20 mouse cellular contexts compared by ENCODE assay signal in genomic region chr11:120167921-120168356, GRCm38 (mm10). TPM values are rescaled to one million over a fixed set of nuclear protein-coding genes. Genes with fewer than 3 reads are reported as not detected.
A peak's percentile ranks its signal among the peaks of the same experiment; 100 is the strongest.
DNase-seq lines count a peak whose midpoint lies in the region; ATAC-seq lines count a peak whose summit lies in the region.
"Had no signal": no experiment of that assay in that cellular context is flagged by ENCODE, and none has a peak within 500 bp of the region (broad histone marks: within the 10 kb centered on the region; RNA-seq: fewer than 3 reads in every experiment).

No protein-coding gene starts in this region.

- no peak for DNase-seq in forebrain, embryonic 10.5 days (ENCODE audit: extremely low spot score, low spot score)
- DNase-seq in kidney, adult 8-10 months = no peak
- peak; percentile 63 for DNase-seq in WW6 (ENCODE audit: low read depth, low spot score)
- no peak for DNase-seq in layer of hippocampus, adult 18-20 months (ENCODE audit: low spot score in 2 of 2)
- no peak for DNase-seq in spleen, postnatal 14 days (ENCODE audit: low spot score in 2 of 2)
- DNase-seq: cerebellum, postnatal 25 days; gastrocnemius, postnatal 14 days; heart, postnatal 4 days; kidney, postnatal 25 days; liver, embryonic 13.5 days had no signal

- peaks cover 82% of the 10 kb centered on the region for H3K4me1 ChIP-seq in forebrain, embryonic 10.5 days
- H3K4me1 ChIP-seq in forebrain, embryonic 15.5 days = peaks cover 24% of the 10 kb centered on the region
- H3K4me1 ChIP-seq in kidney, embryonic 15.5 days = peaks cover 81% of the 10 kb centered on the region
- peaks cover 36% of the 10 kb centered on the region for H3K4me1 ChIP-seq in forebrain, embryonic 13.5 days

- peak overlapping the region; percentile 69; the same call in 1 of the 2 replicates for H3K27ac ChIP-seq in forebrain, embryonic 10.5 days
- no peak overlapping the region for H3K27ac ChIP-seq in forebrain, embryonic 15.5 days (replicated peaks)
- peak overlapping the region; percentile 66 for H3K27ac ChIP-seq in kidney, embryonic 15.5 days
- H3K27ac ChIP-seq in forebrain, embryonic 13.5 days = peak overlapping the region; percentile 61; the same call in 1 of the 2 replicates
- H3K27ac ChIP-seq: embryonic facial prominence, embryonic 12.5 days; liver, embryonic 13.5 days; stomach, embryonic 15.5 days had no signal

- 32% methylated on average over 12 of the region's 12 CpGs for WGBS in forebrain, embryonic 10.5 days
- WGBS in forebrain, embryonic 15.5 days = 17% methylated on average over 12 of the region's 12 CpGs
- 30% methylated on average over 12 of the region's 12 CpGs for WGBS in kidney, embryonic 15.5 days
- WGBS in forebrain, embryonic 13.5 days = 14% methylated on average over 12 of the region's 12 CpGs

- no peak overlapping the region for H3K4me2 ChIP-seq in forebrain, embryonic 15.5 days (replicated peaks)
- no peak overlapping the region for H3K4me2 ChIP-seq in kidney, embryonic 15.5 days
- H3K4me2 ChIP-seq in forebrain, embryonic 13.5 days = peak overlapping the region; percentile 23
- H3K4me2 ChIP-seq: embryonic facial prominence, embryonic 12.5 days; liver, embryonic 13.5 days; stomach, embryonic 15.5 days had no signal

- no peaks in the 10 kb centered on the region; the same call in 1 of the 2 replicates for H3K9me3 ChIP-seq in forebrain, embryonic 10.5 days
- no peaks in the 10 kb centered on the region for H3K9me3 ChIP-seq in forebrain, embryonic 15.5 days
- no peaks in the 10 kb centered on the region for H3K9me3 ChIP-seq in kidney, embryonic 15.5 days (replicated peaks)
- no peaks in the 10 kb centered on the region for H3K9me3 ChIP-seq in forebrain, embryonic 13.5 days (replicated peaks)
- H3K9me3 ChIP-seq: liver, embryonic 13.5 days; stomach, embryonic 15.5 days had no signal

- no peaks in the 10 kb centered on the region for H3K36me3 ChIP-seq in forebrain, embryonic 10.5 days (replicated peaks)
- no peaks in the 10 kb centered on the region for H3K36me3 ChIP-seq in forebrain, embryonic 15.5 days
- H3K36me3 ChIP-seq in kidney, embryonic 15.5 days = no peaks in the 10 kb centered on the region
- H3K36me3 ChIP-seq in forebrain, embryonic 13.5 days (ENCODE audit: poor library complexity, severe bottlenecking) = no peaks in the 10 kb centered on the region
- H3K36me3 ChIP-seq: embryonic facial prominence, embryonic 12.5 days; G1E; liver, embryonic 13.5 days; stomach, embryonic 15.5 days had no signal

- no peak overlapping the region for H3K9ac ChIP-seq in forebrain, embryonic 15.5 days (replicated peaks)
- no peak overlapping the region for H3K9ac ChIP-seq in kidney, embryonic 15.5 days
- H3K9ac ChIP-seq in forebrain, embryonic 13.5 days = 0 out of 2 replicates have a peak overlapping the region, but pooled peaks have one; percentile 26
- H3K9ac ChIP-seq: embryonic facial prominence, embryonic 12.5 days; liver, embryonic 13.5 days; stomach, embryonic 15.5 days had no signal

- peak overlapping the region; percentile 22; the same call in 1 of the 2 replicates for H3K4me3 ChIP-seq in forebrain, embryonic 10.5 days
- H3K4me3 ChIP-seq in forebrain, embryonic 15.5 days = no peak overlapping the region
- H3K4me3 ChIP-seq in kidney, embryonic 15.5 days (replicated peaks) = no peak overlapping the region
- H3K4me3 ChIP-seq in forebrain, embryonic 13.5 days = no peak overlapping the region
- H3K4me3 ChIP-seq: embryonic facial prominence, embryonic 12.5 days; liver, embryonic 13.5 days; megakaryocyte, embryonic 14.5 days; myocyte; stomach, embryonic 15.5 days had no signal

- peaks cover 37% of the 10 kb centered on the region for H3K27me3 ChIP-seq in forebrain, embryonic 10.5 days (ENCODE audit: poor library complexity, severe bottlenecking)
- no peaks in the 10 kb centered on the region for H3K27me3 ChIP-seq in forebrain, embryonic 15.5 days
- no peaks in the 10 kb centered on the region for H3K27me3 ChIP-seq in kidney, embryonic 15.5 days
- no peaks in the 10 kb centered on the region for H3K27me3 ChIP-seq in forebrain, embryonic 13.5 days
- H3K27me3 ChIP-seq: embryonic facial prominence, embryonic 12.5 days; liver, embryonic 13.5 days; stomach, embryonic 15.5 days had no signal

- no peak; the same call in 1 of the 2 replicates for ATAC-seq in forebrain, embryonic 15.5 days (replicated peaks)
- no peak for ATAC-seq in kidney, embryonic 15.5 days (replicated peaks; ENCODE audit: low FRiP score)
- ATAC-seq in forebrain, embryonic 13.5 days = peak; percentile 46
- ATAC-seq: activated CD4-positive, CD25-positive, alpha-beta regulatory T cell, adult 4 months; lung, postnatal 0 days had no signal

RNA-seq across cellular contexts. Expression of gene Slc38a10, which starts 16.8 kb away (rescaled TPM):
- 90.6 and 93.2 TPM in 2 replicates for polyA plus RNA-seq in forebrain, embryonic 10.5 days (2016; fragmentation: Nextera tagmentation; extraction: Ambion mirVana)
- 97.7 and 98.9 TPM in 2 replicates for polyA plus RNA-seq in forebrain, embryonic 15.5 days (2015; fragmentation: Nextera tagmentation; extraction: Ambion mirVana)
- 109 and 115 TPM in 2 replicates for polyA plus RNA-seq in kidney, embryonic 15.5 days (2015; fragmentation: Nextera tagmentation; extraction: Ambion mirVana)
- 76.8 and 92.2 TPM in 2 replicates for polyA plus RNA-seq in forebrain, embryonic 13.5 days (2015; fragmentation: Nextera tagmentation; extraction: Ambion mirVana)
- total RNA-seq in layer of hippocampus, adult 18-20 months (2021) = 10 to 100 TPM; 81.4 to 86.5 TPM
